Mouse (Mus musculus): ENCODE measurements around the gene Prima1. TPM values are rescaled to one million over a fixed set of nuclear protein-coding genes. Genes with fewer than 3 reads are reported as not detected.

Prima1 gene
- polyA plus RNA-seq, 1 experiment = not detected

GRCm38 (mm10) chr12:103187020-103187419 lies 54.9 kb downstream of the Prima1 start:
- TF ChIP-seq CTCF (IDR thresholded peaks at IDR 0.05; ENCODE audit: extremely low read depth, insufficient read depth, insufficient read length, insufficient replicate concordance) (no peak), POLR2A (IDR thresholded peaks at IDR 0.05; ENCODE audit: low read depth, low read length) (no peak)
- 87% methylated on average over 7 of the region's 7 CpGs for WGBS
- no peaks in the 10 kb centered on the region for H3K27me3 ChIP-seq (ENCODE audit: control insufficient read depth, insufficient read depth, low read length)

DNA sequence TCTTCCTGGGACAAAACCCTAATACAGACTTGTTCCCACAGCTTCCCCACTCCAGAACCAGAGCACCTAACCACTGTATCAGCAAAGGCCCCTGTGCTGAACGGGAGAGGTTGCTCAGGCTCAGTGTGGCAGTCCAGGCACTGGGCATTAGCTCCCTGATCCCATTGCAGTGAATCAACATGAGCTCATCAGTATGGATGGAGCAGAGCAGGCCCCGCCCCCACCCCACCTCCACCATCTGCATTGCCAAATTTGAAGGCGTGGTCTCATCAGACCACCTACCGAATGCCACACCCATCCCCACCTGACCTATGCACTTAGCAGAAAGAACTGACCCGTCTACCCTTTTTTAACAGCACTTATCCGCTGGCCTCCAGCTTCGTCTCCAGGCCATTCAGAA lies 58.9 kb downstream of the Prima1 start:
- H3K4me1 ChIP-seq (ENCODE audit: control insufficient read depth, insufficient read depth, insufficient read length) = no peaks in the 10 kb centered on the region
- H3K27me3 ChIP-seq (ENCODE audit: control insufficient read depth, insufficient read depth, low read length) = no peaks in the 10 kb centered on the region
- TF ChIP-seq POLR2A (IDR thresholded peaks at IDR 0.05; ENCODE audit: low read depth, low read length) (no peak), CTCF (IDR thresholded peaks at IDR 0.05; ENCODE audit: extremely low read depth, insufficient read depth, insufficient read length, insufficient replicate concordance) (no peak)
- no peaks in the 10 kb centered on the region for H3K36me3 ChIP-seq (ENCODE audit: control insufficient read depth, insufficient read depth, low read length)
- no peak overlapping the region for H3K27ac ChIP-seq (ENCODE audit: insufficient read depth, low read length)
- DNase-seq (ENCODE audit: low read depth in 1 of 2, low spot score in 2 of 2) = no peak
- WGBS = 51% methylated on average over 7 of the region's 7 CpGs
- no peak overlapping the region for H3K4me3 ChIP-seq (ENCODE audit: extremely low read depth, insufficient read depth, insufficient read length)

More at GRCm38 (mm10) chr12:103187020-103187419, 54.9 kb downstream of the Prima1 start:
- DNase-seq (ENCODE audit: low read depth in 1 of 2, low spot score in 2 of 2) = no peak
- Histone ChIP-seq H3K4me1 (ENCODE audit: control insufficient read depth, insufficient read depth, insufficient read length) (no peaks in the 10 kb centered on the region), H3K27ac (ENCODE audit: insufficient read depth, low read length) (no peak overlapping the region), H3K36me3 (ENCODE audit: control insufficient read depth, insufficient read depth, low read length) (no peaks in the 10 kb centered on the region), H3K4me3 (ENCODE audit: extremely low read depth, insufficient read depth, insufficient read length) (no peak overlapping the region)

- Histone ChIP-seq H3K27ac (ENCODE audit: insufficient read depth, low read length) (no peak overlapping the region), H3K4me1 (ENCODE audit: control insufficient read depth, insufficient read depth, insufficient read length) (no peaks in the 10 kb centered on the region), H3K36me3 (ENCODE audit: control insufficient read depth, insufficient read depth, low read length) (no peaks in the 10 kb centered on the region), H3K27me3 (ENCODE audit: control insufficient read depth, insufficient read depth, low read length) (no peaks in the 10 kb centered on the region), H3K4me3 (ENCODE audit: extremely low read depth, insufficient read depth, insufficient read length) (no peak overlapping the region)
- no peak for DNase-seq (ENCODE audit: low read depth in 1 of 2, low spot score in 2 of 2)
- 73% methylated on average over 12 of the region's 12 CpGs for WGBS
- TF ChIP-seq CTCF (IDR thresholded peaks at IDR 0.05; ENCODE audit: extremely low read depth, insufficient read depth, insufficient read length, insufficient replicate concordance) (no peak), POLR2A (IDR thresholded peaks at IDR 0.05; ENCODE audit: low read depth, low read length) (no peak)
These were observed 73.1 kb downstream of the Prima1 start for GRCm38 (mm10) chr12:103168892-103169291.

- no peak overlapping the region for H3K27ac ChIP-seq (ENCODE audit: insufficient read depth, low read length)
- no peak overlapping the region for H3K4me3 ChIP-seq (ENCODE audit: extremely low read depth, insufficient read depth, insufficient read length)
- WGBS = 79% methylated on average over 14 of the region's 14 CpGs
- H3K27me3 ChIP-seq (ENCODE audit: control insufficient read depth, insufficient read depth, low read length) = no peaks in the 10 kb centered on the region
- no peaks in the 10 kb centered on the region for H3K4me1 ChIP-seq (ENCODE audit: control insufficient read depth, insufficient read depth, insufficient read length)
- DNase-seq (ENCODE audit: low read depth in 1 of 2, low spot score in 2 of 2) = no peak
- no peak for TF ChIP-seq POLR2A (IDR thresholded peaks at IDR 0.05; ENCODE audit: low read depth, low read length)
- TF ChIP-seq CTCF (IDR thresholded peaks at IDR 0.05; ENCODE audit: extremely low read depth, insufficient read depth, insufficient read length, insufficient replicate concordance) = no peak
- H3K36me3 ChIP-seq (ENCODE audit: control insufficient read depth, insufficient read depth, low read length) = no peaks in the 10 kb centered on the region
These were observed 77.6 kb downstream of the Prima1 start for GRCm38 (mm10) chr12:103164101-103165030.

DNA sequence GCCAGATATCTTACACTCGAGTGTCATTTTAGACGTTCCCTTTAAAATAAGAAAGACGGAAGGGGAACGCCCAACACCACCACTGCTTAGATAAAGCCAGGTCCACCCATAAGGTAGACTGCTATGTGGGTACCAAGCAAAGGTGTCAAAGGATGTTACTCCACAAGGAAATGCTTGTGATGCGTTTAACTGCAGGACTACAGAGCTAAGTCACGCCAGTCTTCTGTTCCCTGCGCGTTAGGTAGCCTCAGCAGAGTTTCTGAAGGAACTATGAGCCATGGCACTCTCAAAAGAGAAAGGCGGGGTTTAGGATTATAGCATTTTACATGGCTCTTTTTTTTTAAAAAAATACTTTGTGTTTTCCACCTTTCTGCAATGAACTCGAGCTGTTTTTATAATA lies 78.4 kb downstream of the Prima1 start:
- Histone ChIP-seq H3K4me1 (ENCODE audit: control insufficient read depth, insufficient read depth, insufficient read length) (no peaks in the 10 kb centered on the region), H3K27me3 (ENCODE audit: control insufficient read depth, insufficient read depth, low read length) (no peaks in the 10 kb centered on the region), H3K4me3 (ENCODE audit: extremely low read depth, insufficient read depth, insufficient read length) (no peak overlapping the region), H3K36me3 (ENCODE audit: control insufficient read depth, insufficient read depth, low read length) (no peaks in the 10 kb centered on the region), H3K27ac (ENCODE audit: insufficient read depth, low read length) (no peak overlapping the region)
- no peak for TF ChIP-seq CTCF (IDR thresholded peaks at IDR 0.05; ENCODE audit: extremely low read depth, insufficient read depth, insufficient read length, insufficient replicate concordance)
- TF ChIP-seq POLR2A (IDR thresholded peaks at IDR 0.05; ENCODE audit: low read depth, low read length) = no peak
- WGBS = 81% methylated on average over 10 of the region's 10 CpGs
- DNase-seq (ENCODE audit: low read depth in 1 of 2, low spot score in 2 of 2) = no peak

- DNase-seq (ENCODE audit: low read depth in 1 of 2, low spot score in 2 of 2) = no peak
- WGBS = 86% methylated on average over 4 of the region's 4 CpGs
- H3K36me3 ChIP-seq (ENCODE audit: control insufficient read depth, insufficient read depth, low read length) = no peaks in the 10 kb centered on the region
- no peak for TF ChIP-seq POLR2A (IDR thresholded peaks at IDR 0.05; ENCODE audit: low read depth, low read length)
- no peak for TF ChIP-seq CTCF (IDR thresholded peaks at IDR 0.05; ENCODE audit: extremely low read depth, insufficient read depth, insufficient read length, insufficient replicate concordance)
- H3K4me1 ChIP-seq (ENCODE audit: control insufficient read depth, insufficient read depth, insufficient read length) = no peaks in the 10 kb centered on the region
- no peaks in the 10 kb centered on the region for H3K27me3 ChIP-seq (ENCODE audit: control insufficient read depth, insufficient read depth, low read length)
- no peak overlapping the region for H3K27ac ChIP-seq (ENCODE audit: insufficient read depth, low read length)
- no peak overlapping the region for H3K4me3 ChIP-seq (ENCODE audit: extremely low read depth, insufficient read depth, insufficient read length)
These were observed 81.2 kb downstream of the Prima1 start for GRCm38 (mm10) chr12:103160721-103161120.

DNA sequence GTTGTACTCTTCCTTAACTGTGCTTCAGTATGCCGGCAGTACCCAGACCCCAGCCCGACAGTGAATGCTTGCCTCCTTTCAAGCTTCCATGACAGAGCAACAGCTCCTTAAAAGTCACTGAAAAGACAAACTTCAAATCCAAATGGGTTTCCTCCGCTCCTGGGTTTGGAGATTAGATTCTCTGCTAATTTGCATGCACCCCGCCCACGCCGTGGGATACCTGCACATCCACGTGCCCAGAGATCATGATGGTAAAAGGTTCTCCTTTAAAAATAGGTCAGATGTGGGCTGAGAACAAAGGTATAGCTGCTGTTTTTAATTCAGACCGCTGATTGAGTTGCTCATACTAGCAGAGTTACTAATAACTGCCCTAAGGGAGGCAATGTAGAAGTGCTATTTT lies 82.9 kb downstream of the Prima1 start:
- 80% methylated on average over 8 of the region's 8 CpGs for WGBS
- no peak overlapping the region for H3K4me3 ChIP-seq (ENCODE audit: extremely low read depth, insufficient read depth, insufficient read length)
- H3K27ac ChIP-seq (ENCODE audit: insufficient read depth, low read length) = no peak overlapping the region
- no peaks in the 10 kb centered on the region for H3K36me3 ChIP-seq (ENCODE audit: control insufficient read depth, insufficient read depth, low read length)
- no peaks in the 10 kb centered on the region for H3K4me1 ChIP-seq (ENCODE audit: control insufficient read depth, insufficient read depth, insufficient read length)
- no peak for TF ChIP-seq CTCF (IDR thresholded peaks at IDR 0.05; ENCODE audit: extremely low read depth, insufficient read depth, insufficient read length, insufficient replicate concordance)
- no peak for TF ChIP-seq POLR2A (IDR thresholded peaks at IDR 0.05; ENCODE audit: low read depth, low read length)
- DNase-seq (ENCODE audit: low read depth in 1 of 2, low spot score in 2 of 2) = no peak
- no peaks in the 10 kb centered on the region for H3K27me3 ChIP-seq (ENCODE audit: control insufficient read depth, insufficient read depth, low read length)
